Mouse (Mus musculus): ENCODE measurements at regions not wholly inside any gene's neighbourhood (a gene's known extent, or its start where the extent isn't known, plus 50 kb on each side); places are given as distances from the start of the nearest gene placed in this dataset.

GRCm38 (mm10) chr10:26492856-26493484 is 117.2 kb upstream of the L3mbtl3 start:
- TF ChIP-seq CTCF (IDR thresholded peaks at IDR 0.05; ENCODE audit: insufficient read depth, low read length) (no peak), POLR2A (IDR thresholded peaks at IDR 0.05; ENCODE audit: borderline replicate concordance, extremely low read depth, low read depth, low read length) (no peak)

All from lung, adult 2 months (tissue).